Mouse (Mus musculus) heart, postnatal 4 days (tissue): Measurements from ENCODE around the gene Nono. TPM values are rescaled to one million over a fixed set of nuclear protein-coding genes. Genes with fewer than 3 reads are reported as not detected.

ENCODE experiments used
- DNase-seq: peaks from one replicate; pipeline ENCODE4 v3.0.0; 2021
- total RNA-seq, 2 experiments: library from RNA; stranded (reverse); gene quantifications; 2 replicates each; pipeline ENCODE4 v1.2.3; 2021

Gene Nono
- total RNA-seq, 2 experiments from 2014 or later, result 177 to 191 TPM

DNA sequence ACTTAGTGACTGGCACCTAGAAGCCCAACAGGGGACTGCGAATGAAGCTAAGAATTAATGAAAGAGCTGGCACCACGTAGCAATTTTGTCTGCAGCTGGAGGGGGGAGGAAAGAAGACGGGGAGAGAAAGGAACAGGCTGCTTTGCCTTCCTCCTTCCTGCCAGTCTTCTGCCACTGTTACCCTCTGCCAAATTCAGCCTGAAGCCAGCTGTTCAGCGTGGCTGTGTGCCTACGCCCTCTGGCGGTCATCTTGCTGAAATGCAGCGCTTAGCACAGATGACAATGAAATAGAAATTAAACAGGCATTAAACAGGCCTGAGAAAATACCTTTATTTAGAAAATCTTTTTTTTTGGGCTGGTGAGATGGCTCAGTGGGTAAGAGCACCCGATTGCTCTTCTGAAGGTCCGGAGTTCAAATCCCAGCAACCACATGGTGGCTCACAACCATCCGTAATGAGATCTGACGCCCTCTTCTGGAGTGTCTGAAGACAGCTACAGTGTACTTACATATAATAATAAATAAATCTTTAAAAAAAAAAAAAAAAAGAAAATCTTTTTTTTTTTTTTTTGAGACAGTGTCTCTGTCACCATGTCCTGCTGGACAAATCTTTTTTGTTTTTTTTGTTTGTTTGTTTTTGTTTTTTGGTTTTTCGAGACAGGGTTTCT, 57.5 kb downstream of the Nono start:
- DNase-seq, result peak; percentile 48

Other genes starting within 250 kb of the Nono start
- 10 to 100 TPM; 59.2 to 62.9 TPM for gene Snx12, start 206.8 kb upstream of the Nono start, total RNA-seq
- 10 to 100 TPM; 23.2 to 26.7 TPM for gene Foxo4, start 174.8 kb upstream of the Nono start, total RNA-seq
- 1 to 10 TPM in 1 of 2 experiments, under 1 TPM in 1; 0.76 to 1.1 TPM for gene Gm614, start 165.3 kb upstream of the Nono start, total RNA-seq
- gene Il2rg, start 161.1 kb upstream of the Nono start, total RNA-seq, result 10 to 100 TPM; 12.5 to 17.3 TPM
- gene Gm20489, start 160.3 kb upstream of the Nono start, total RNA-seq, result not detected
- 10 to 100 TPM; 27.3 to 28.0 TPM for gene Med12, start 155.3 kb upstream of the Nono start, total RNA-seq
- 1 to 10 TPM; 1.6 to 2.7 TPM for gene Nlgn3, start 130.2 kb upstream of the Nono start, total RNA-seq
- gene Gjb1, start 52.9 kb upstream of the Nono start, total RNA-seq, result not detected
- gene Zmym3, start 8.5 kb upstream of the Nono start, total RNA-seq, result 10 to 100 TPM; 39.4 to 40.3 TPM
- gene Itgb1bp2, start 19.8 kb downstream of the Nono start, total RNA-seq, result 100 to 1,000 TPM; 157 to 185 TPM
- 10 to 100 TPM; 23.0 to 25.2 TPM for gene Taf1, start 103.4 kb downstream of the Nono start, total RNA-seq
- gene Ogt, start 210.7 kb downstream of the Nono start, total RNA-seq, result 10 to 100 TPM; 84.4 to 86.9 TPM